Comparison of ENCODE assay signal across 8 mouse cellular contexts in genomic region chr12:80113586-80114021, GRCm38 (mm10). TPM values are rescaled to one million over a fixed set of nuclear protein-coding genes. Genes with fewer than 3 reads are reported as not detected.
A peak's percentile ranks its signal among the peaks of the same experiment; 100 is the strongest.
DNase-seq lines count a peak whose midpoint lies in the region; ATAC-seq and TF ChIP-seq lines count a peak whose summit lies in the region.

No protein-coding gene starts in this region.

- ATAC-seq in forebrain, embryonic 16.5 days = no peak
- 0 out of 2 replicates have a peak, but pooled peaks have one; percentile 34 for ATAC-seq in hindbrain, embryonic 11.5 days (ENCODE audit: low FRiP score)
- ATAC-seq in limb, embryonic 14.5 days (ENCODE audit: low FRiP score, low read depth) = no peak; the same call in 1 of the 2 replicates
- no peak for ATAC-seq in midbrain, embryonic 14.5 days (ENCODE audit: low FRiP score, low TSS enrichment)

- 0 out of 2 replicates have a peak, but pooled peaks have one; percentile 13 for TF ChIP-seq POLR2A in limb, embryonic 14.5 days (IDR thresholded peaks at IDR 0.05; ENCODE audit: borderline replicate concordance, extremely low read depth, insufficient read depth, insufficient read length)
- TF ChIP-seq POLR2A in thymus, adult 2 months (IDR thresholded peaks at IDR 0.05; ENCODE audit: control insufficient read depth, extremely low read depth, insufficient read depth, low read length, poor library complexity) = no peak

- DNase-seq in embryo, embryonic 9.5 days (ENCODE audit: extremely low spot score) = peak; percentile 80
- DNase-seq in embryo, embryonic 10.5 days (ENCODE audit: low spot score) = no peak
- DNase-seq in hindbrain, embryonic 11.5 days (ENCODE audit: low spot score) = peak; percentile 74
- peak; percentile 25 for DNase-seq in limb, embryonic 14.5 days (ENCODE audit: low spot score)
- DNase-seq in midbrain, embryonic 14.5 days = no peak
- DNase-seq in thymus, adult 2 months = peak; percentile 62
- DNase-seq in cerebellum, postnatal 14 days = no peak

- peak overlapping the region; percentile 80 for H3K27ac ChIP-seq in forebrain, embryonic 16.5 days (ENCODE audit: low read length)
- peak overlapping the region; percentile 92 for H3K27ac ChIP-seq in hindbrain, embryonic 11.5 days (ENCODE audit: low read depth, low read length)
- H3K27ac ChIP-seq in limb, embryonic 14.5 days (replicated peaks; ENCODE audit: low read depth, low read length) = peak overlapping the region; percentile 99
- peak overlapping the region; percentile 77 for H3K27ac ChIP-seq in midbrain, embryonic 14.5 days (replicated peaks; ENCODE audit: low read depth, low read length)
- H3K27ac ChIP-seq in thymus, adult 2 months (ENCODE audit: control insufficient read depth, insufficient read depth, low read length) = peak overlapping the region; percentile 100

- peaks cover 17% of the 10 kb centered on the region; the same call in 1 of the 2 replicates for H3K27me3 ChIP-seq in forebrain, embryonic 16.5 days (replicated peaks; ENCODE audit: control insufficient read depth, insufficient read depth, low read length)
- peaks cover 8% of the 10 kb centered on the region for H3K27me3 ChIP-seq in hindbrain, embryonic 11.5 days (ENCODE audit: control insufficient read depth, insufficient read depth, low read length)
- H3K27me3 ChIP-seq in limb, embryonic 14.5 days (ENCODE audit: control insufficient read depth, insufficient read depth, low read length) = no peaks in the 10 kb centered on the region
- H3K27me3 ChIP-seq in midbrain, embryonic 14.5 days (ENCODE audit: control insufficient read depth, insufficient read depth, low read length) = peaks cover 34% of the 10 kb centered on the region
- H3K27me3 ChIP-seq in thymus, adult 2 months (ENCODE audit: control insufficient read depth, insufficient read depth, low read length) = no peaks in the 10 kb centered on the region

- peaks cover 64% of the 10 kb centered on the region for H3K4me1 ChIP-seq in forebrain, embryonic 16.5 days (replicated peaks; ENCODE audit: control insufficient read depth, insufficient read depth, low read length)
- peaks cover 2% of the 10 kb centered on the region; the same call in 1 of the 2 replicates for H3K4me1 ChIP-seq in hindbrain, embryonic 11.5 days (replicated peaks; ENCODE audit: control insufficient read depth, insufficient read depth, low read length)
- peaks cover 7% of the 10 kb centered on the region for H3K4me1 ChIP-seq in limb, embryonic 14.5 days (ENCODE audit: control insufficient read depth, insufficient read depth, low read length)
- peaks cover 14% of the 10 kb centered on the region for H3K4me1 ChIP-seq in midbrain, embryonic 14.5 days (ENCODE audit: control insufficient read depth, insufficient read depth, low read length)
- H3K4me1 ChIP-seq in thymus, adult 2 months (replicated peaks; ENCODE audit: control insufficient read depth, insufficient read depth, low read length) = peaks cover 31% of the 10 kb centered on the region

- H3K4me2 ChIP-seq in forebrain, embryonic 16.5 days (ENCODE audit: low read length) = peak overlapping the region; percentile 73
- H3K4me2 ChIP-seq in hindbrain, embryonic 11.5 days (replicated peaks; ENCODE audit: low read depth, low read length) = peak overlapping the region; percentile 91
- H3K4me2 ChIP-seq in limb, embryonic 14.5 days (replicated peaks; ENCODE audit: low read depth, low read length, severe bottlenecking) = peak overlapping the region; percentile 94
- peak overlapping the region; percentile 95 for H3K4me2 ChIP-seq in midbrain, embryonic 14.5 days (ENCODE audit: low read length)

- no peaks in the 10 kb centered on the region for H3K36me3 ChIP-seq in forebrain, embryonic 16.5 days (ENCODE audit: control insufficient read depth, insufficient read depth)
- no peaks in the 10 kb centered on the region for H3K36me3 ChIP-seq in hindbrain, embryonic 11.5 days (ENCODE audit: control insufficient read depth, insufficient read depth, low read length)
- peaks cover 28% of the 10 kb centered on the region for H3K36me3 ChIP-seq in limb, embryonic 14.5 days (ENCODE audit: control insufficient read depth, insufficient read depth, low read length)
- H3K36me3 ChIP-seq in midbrain, embryonic 14.5 days (ENCODE audit: control insufficient read depth, insufficient read depth, low read length) = peaks cover 7% of the 10 kb centered on the region; the same call in 1 of the 2 replicates
- peaks cover 22% of the 10 kb centered on the region for H3K36me3 ChIP-seq in thymus, adult 2 months (ENCODE audit: control insufficient read depth, insufficient read depth, low read length)

- peak overlapping the region; percentile 48 for H3K9ac ChIP-seq in forebrain, embryonic 16.5 days (replicated peaks; ENCODE audit: low read depth, low read length)
- peak overlapping the region; percentile 76 for H3K9ac ChIP-seq in hindbrain, embryonic 11.5 days (ENCODE audit: low read depth, low read length)
- peak overlapping the region; percentile 100 for H3K9ac ChIP-seq in limb, embryonic 14.5 days (ENCODE audit: low read depth, low read length, severe bottlenecking)
- H3K9ac ChIP-seq in midbrain, embryonic 14.5 days (replicated peaks; ENCODE audit: low read length) = peak overlapping the region; percentile 43; the same call in 1 of the 2 replicates

- under 1% methylated on average over 22 of the region's 22 CpGs for WGBS in forebrain, embryonic 16.5 days
- under 1% methylated on average over 22 of the region's 22 CpGs for WGBS in hindbrain, embryonic 11.5 days
- under 1% methylated on average over 22 of the region's 22 CpGs for WGBS in limb, embryonic 14.5 days
- WGBS in midbrain, embryonic 14.5 days = under 1% methylated on average over 22 of the region's 22 CpGs
- WGBS in thymus, adult 2 months = under 1% methylated on average over 22 of the region's 22 CpGs

- TF ChIP-seq CTCF in thymus, adult 2 months (IDR thresholded peaks at IDR 0.05; ENCODE audit: borderline replicate concordance, control insufficient read depth, extremely low read depth, insufficient read depth, low read length, poor library complexity) = no peak

- peak overlapping the region; percentile 72 for H3K4me3 ChIP-seq in forebrain, embryonic 16.5 days (replicated peaks; ENCODE audit: low read length)
- H3K4me3 ChIP-seq in hindbrain, embryonic 11.5 days (ENCODE audit: low read depth, low read length) = peak overlapping the region; percentile 78
- peak overlapping the region; percentile 96 for H3K4me3 ChIP-seq in limb, embryonic 14.5 days (replicated peaks; ENCODE audit: low read length)
- H3K4me3 ChIP-seq in midbrain, embryonic 14.5 days (replicated peaks; ENCODE audit: low read depth, low read length) = peak overlapping the region; percentile 69
- H3K4me3 ChIP-seq in thymus, adult 2 months (ENCODE audit: control insufficient read depth, insufficient read depth, low read length) = peak overlapping the region; percentile 89

- H3K9me3 ChIP-seq in forebrain, embryonic 16.5 days (ENCODE audit: control insufficient read depth, low read length) = no peaks in the 10 kb centered on the region
- no peaks in the 10 kb centered on the region for H3K9me3 ChIP-seq in hindbrain, embryonic 11.5 days (ENCODE audit: control insufficient read depth, low read length)
- no peaks in the 10 kb centered on the region for H3K9me3 ChIP-seq in limb, embryonic 14.5 days (ENCODE audit: control insufficient read depth, low read length)
- no peaks in the 10 kb centered on the region for H3K9me3 ChIP-seq in midbrain, embryonic 14.5 days (ENCODE audit: control insufficient read depth, low read length)

RNA-seq across cellular contexts. Expression of gene Zfp36l1, which starts 0.8 kb away (rescaled TPM):
- polyA plus RNA-seq in forebrain, embryonic 16.5 days (2015; fragmentation: Nextera tagmentation; extraction: Ambion mirVana) = 22.6 and 26.7 TPM in 2 replicates
- polyA plus RNA-seq in hindbrain, embryonic 11.5 days (2014; fragmentation: Nextera tagmentation; extraction: Ambion mirVana) = 112 and 127 TPM in 2 replicates
- polyA plus RNA-seq in limb, embryonic 14.5 days (2012; rRNA removed) = 245 and 413 TPM in 2 replicates
- polyA plus RNA-seq in limb, embryonic 14.5 days (2014; fragmentation: Nextera tagmentation; extraction: Ambion mirVana) = 195 and 209 TPM in 2 replicates
- polyA plus RNA-seq in midbrain, embryonic 14.5 days (2014; fragmentation: Nextera tagmentation; extraction: Ambion mirVana) = 32.3 and 52.3 TPM in 2 replicates
- 253 and 297 TPM in 2 replicates for polyA plus RNA-seq in thymus, adult 2 months (2012; rRNA removed)

Comparison
In these comparisons a context has a peak if more than half of its experiments do, and no peak if none do; other contexts are left out.
1. DNase-seq: peak in embryo, embryonic 9.5 days (single experiment), hindbrain, embryonic 11.5 days (single experiment), limb, embryonic 14.5 days (single experiment) and thymus, adult 2 months (single experiment); none in embryo, embryonic 10.5 days (single experiment), midbrain, embryonic 14.5 days (single experiment) and cerebellum, postnatal 14 days (0 of 2).
2. H3K9ac ChIP-seq: peak in every context shown above with its lines; median percentile 100 in limb, embryonic 14.5 days; 76 in hindbrain, embryonic 11.5 days; 48 in forebrain, embryonic 16.5 days; 43 in midbrain, embryonic 14.5 days.
3. Peak in every context shown above with its lines, with median percentiles within 50 percentile points of each other: H3K27ac ChIP-seq, H3K4me2 ChIP-seq and H3K4me3 ChIP-seq.